Mouse (Mus musculus) liver, embryonic 11.5 days (tissue): ENCODE measurements around the gene Gm49486. TPM values are rescaled to one million over a fixed set of nuclear protein-coding genes. Genes with fewer than 3 reads are reported as not detected.
"Not testable (repeated sequence)": the region's sequence is repeated elsewhere in the genome, so short reads cannot be mapped to it uniquely, and the experiment has no call there.

Experiments used
- ATAC-seq: fragments of 200-750 bp; cut with Nextera tagmentation; replicated peaks from 2 replicates; pipeline ENCODE4 v1.8.0; 2017; ENCODE audit warnings: moderate number of reproducible peaks, mild to moderate bottlenecking, moderate TSS enrichment, moderate library complexity; ENCODE audit not compliant: low FRiP score
- DNase-seq: peaks from one replicate; pipeline ENCODE4 v3.0.0-alpha.2; 2017; ENCODE audit warnings: low spot score
- H3K27ac ChIP-seq: fragments of 300-500 bp; sonication (generic); 2 replicates; pipeline ENCODE4 v1.5.1; 2014; ENCODE audit warnings: mild to moderate bottlenecking, low read depth, low read length, control low read depth
- H3K27me3 ChIP-seq: fragments of 300-500 bp; sonication (generic); replicated peaks from 2 replicates; pipeline ENCODE4 v1.6.1; 2014; ENCODE audit warnings: low read length, mixed read lengths; ENCODE audit not compliant: control insufficient read depth, insufficient read depth
- H3K36me3 ChIP-seq: fragments of 300-500 bp; sonication (generic); 2 replicates; pipeline ENCODE4 v1.6.1; 2014; ENCODE audit warnings: mild to moderate bottlenecking, low read length, moderate library complexity, mixed read lengths; ENCODE audit not compliant: control insufficient read depth, insufficient read depth
- H3K4me1 ChIP-seq: fragments of 300-500 bp; sonication (generic); replicated peaks from 2 replicates; pipeline ENCODE4 v1.6.1; 2014; ENCODE audit warnings: low read length, mixed read lengths; ENCODE audit not compliant: control insufficient read depth, insufficient read depth
- H3K4me2 ChIP-seq: fragments of 300-500 bp; sonication (generic); 2 replicates; pipeline ENCODE4 v1.6.1; 2014; ENCODE audit warnings: mild to moderate bottlenecking, control low read depth, moderate library complexity
- H3K4me3 ChIP-seq: fragments of 300-500 bp; sonication (generic); 2 replicates; pipeline ENCODE4 v1.5.1; 2014; ENCODE audit warnings: low read depth, low read length, control low read depth
- H3K9ac ChIP-seq: fragments of 300-500 bp; sonication (generic); 2 replicates; pipeline ENCODE4 v1.6.1; 2014; ENCODE audit warnings: low read depth, low read length, control low read depth
- H3K9me3 ChIP-seq: fragments of 300-500 bp; sonication (generic); 2 replicates; pipeline ENCODE4 v1.6.1; 2016; ENCODE audit warnings: low read length, inconsistent platforms, mixed read lengths; ENCODE audit not compliant: control insufficient read depth
- WGBS: fragments of 180-500 bp; shearing (Covaris S2); extraction: QIAGEN DNeasy Blood & Tissue Kit; methylation state at CpG from one replicate; pipeline ENCODE4 v1.1.7; 2014; 5-methylcytosine and 5-hydroxymethylcytosine counted together
- polyA plus RNA-seq: library from polyadenylated mRNA; unstranded; fragments of >200 nt; fragmentation: Nextera tagmentation; extraction: Ambion mirVana; gene quantifications from 2 replicates; pipeline ENCODE4 v1.2.1, GENCODE M21; 2014

The Gm49486 gene
- polyA plus RNA-seq, 1 experiment from 2014 or later = 0.10 TPM

DNA sequence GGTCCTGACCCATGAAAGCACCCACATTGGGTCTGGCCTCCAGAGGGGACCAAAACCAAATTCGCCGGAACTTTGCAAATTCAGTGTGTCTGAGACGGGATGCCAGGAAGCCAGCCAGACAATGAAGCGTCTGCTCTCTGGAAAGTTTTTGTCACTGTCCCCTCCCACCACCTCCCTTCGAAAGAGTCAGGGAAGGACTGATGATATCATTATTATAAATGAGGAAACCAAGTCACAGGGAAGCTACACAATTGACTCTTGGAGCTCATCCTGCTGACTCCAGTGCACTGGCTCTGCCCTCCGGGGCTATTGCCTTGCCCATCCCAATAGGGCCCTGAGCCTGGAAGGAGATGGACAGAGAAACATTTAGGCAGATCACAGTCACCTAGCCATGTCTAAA lies 15.6 kb upstream of the Gm49486 start:
- Histone ChIP-seq H3K4me1 (no peaks in the 10 kb centered on the region), H3K27me3 (no peaks in the 10 kb centered on the region), H3K4me3 (no peak overlapping the region), H3K36me3 (no peaks in the 10 kb centered on the region), H3K4me2 (no peak overlapping the region), H3K9ac (no peak overlapping the region), H3K9me3 (no peaks in the 10 kb centered on the region), H3K27ac (no peak overlapping the region)
- DNase-seq (no peak), ATAC-seq (no peak)
- 66% methylated on average over 6 of the region's 6 CpGs for WGBS

DNA sequence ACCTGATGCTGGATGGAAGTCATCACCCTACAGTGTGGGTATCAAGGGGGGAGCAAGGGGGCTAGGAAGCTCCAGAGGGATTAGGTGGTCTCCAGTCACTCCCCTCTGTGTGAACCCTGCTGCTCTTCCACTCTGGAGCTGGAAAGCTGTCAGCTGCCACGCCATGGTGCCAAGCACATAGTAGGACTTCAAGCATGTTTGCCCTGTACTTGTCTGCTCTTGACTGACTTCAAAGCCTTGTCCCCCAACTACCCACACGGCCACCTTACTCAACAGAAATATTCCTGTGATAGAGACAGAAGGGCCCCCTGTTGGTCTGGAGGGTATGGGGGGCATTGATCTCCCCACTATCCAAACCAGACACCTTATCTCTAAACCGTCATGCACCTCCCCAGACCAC lies 13.0 kb upstream of the Gm49486 start:
- H3K9me3 ChIP-seq = no peaks in the 10 kb centered on the region
- 38% methylated on average over 3 of the region's 3 CpGs for WGBS
- no peaks in the 10 kb centered on the region for H3K4me1 ChIP-seq
- H3K27ac ChIP-seq = no peak overlapping the region
- DNase-seq = no peak
- H3K36me3 ChIP-seq = no peaks in the 10 kb centered on the region
- no peak overlapping the region for H3K4me2 ChIP-seq
- H3K27me3 ChIP-seq = no peaks in the 10 kb centered on the region
- H3K4me3 ChIP-seq = no peak overlapping the region
- H3K9ac ChIP-seq = no peak overlapping the region
- ATAC-seq = no peak; the same call in 1 of the 2 replicates

DNA sequence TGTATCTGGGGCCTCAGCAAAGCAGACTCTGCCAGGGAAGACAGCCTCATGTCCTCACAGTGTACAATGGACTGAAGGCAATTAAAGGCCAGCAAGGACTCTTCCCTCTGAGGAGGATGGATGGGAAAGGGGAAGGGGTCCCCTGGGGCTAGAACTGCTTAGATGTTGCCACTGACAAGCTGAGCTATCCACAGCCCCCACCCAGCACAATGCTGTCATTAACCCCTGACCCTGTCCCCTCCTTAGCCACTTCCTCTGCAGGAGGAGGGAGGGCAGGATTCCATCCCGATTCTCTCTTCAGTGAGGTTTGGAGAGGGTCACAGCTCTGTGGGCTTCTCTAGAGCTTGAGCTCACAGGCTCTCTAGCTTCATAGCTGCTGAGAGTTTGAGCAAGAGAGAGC lies 9.6 kb upstream of the Gm49486 start:
- Histone ChIP-seq H3K4me2 (no peak overlapping the region), H3K4me1 (peaks cover 6% of the 10 kb centered on the region; the same call in 1 of the 2 replicates), H3K9me3 (no peaks in the 10 kb centered on the region), H3K27me3 (0 out of 2 replicates have a peak, but pooled peaks cover 3% of the 10 kb centered on the region), H3K4me3 (no peak overlapping the region), H3K27ac (no peak overlapping the region), H3K36me3 (no peaks in the 10 kb centered on the region), H3K9ac (no peak overlapping the region)
- ATAC-seq (no peak), DNase-seq (no peak)
- 0% methylated on average over 1 of the region's 1 CpGs for WGBS

DNA sequence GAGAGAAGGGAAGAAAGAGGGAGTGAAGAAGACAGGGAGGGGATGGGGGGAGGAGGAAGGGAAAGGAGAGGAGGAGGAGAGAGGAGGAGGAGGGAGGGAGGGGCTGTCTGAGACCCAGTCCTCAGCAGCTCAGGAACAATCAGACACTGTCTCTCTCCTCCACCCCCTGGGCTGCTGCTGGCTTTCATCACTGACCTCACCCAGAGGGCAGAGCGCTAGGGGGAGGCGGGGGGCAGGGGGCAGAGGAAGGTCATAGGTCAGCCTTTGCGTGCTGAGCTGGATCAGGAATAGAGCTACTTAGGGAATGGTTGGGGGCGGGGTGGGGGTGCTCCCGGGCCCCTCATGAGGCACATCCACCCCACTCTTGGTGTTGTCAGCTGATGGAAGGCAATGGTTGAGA lies 5.5 kb upstream of the Gm49486 start:
- no peaks in the 10 kb centered on the region for H3K36me3 ChIP-seq
- H3K27ac ChIP-seq = no peak overlapping the region
- peaks cover 6% of the 10 kb centered on the region; the same call in 1 of the 2 replicates for H3K4me1 ChIP-seq
- no peak overlapping the region for H3K9ac ChIP-seq
- no peak overlapping the region for H3K4me2 ChIP-seq
- no peaks in the 10 kb centered on the region for H3K9me3 ChIP-seq
- WGBS = 16% methylated on average over 5 of the region's 5 CpGs
- ATAC-seq (no peak), DNase-seq (no peak)
- no peak overlapping the region for H3K4me3 ChIP-seq
- 0 out of 2 replicates have a peak, but pooled peaks cover 3% of the 10 kb centered on the region for H3K27me3 ChIP-seq

DNA sequence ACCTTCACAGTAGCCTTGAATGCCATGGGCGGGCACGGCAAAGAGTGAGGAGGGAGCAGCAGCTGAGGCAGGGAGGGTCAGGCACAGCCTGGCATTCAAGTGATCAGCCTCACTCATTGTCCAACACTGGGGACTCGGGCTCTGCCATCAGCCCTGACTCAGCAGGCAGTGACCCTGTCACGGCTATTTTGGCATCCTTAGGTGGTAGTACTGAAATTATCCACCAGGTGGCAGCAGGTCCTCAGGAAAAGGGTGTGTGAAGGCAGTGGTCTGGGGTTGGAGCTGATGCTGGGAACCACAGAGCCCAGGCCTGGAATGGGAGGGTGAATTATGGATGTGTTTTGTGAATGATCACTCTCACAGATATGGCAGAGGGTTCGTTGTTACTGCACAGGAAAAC lies 4.5 kb upstream of the Gm49486 start:
- ATAC-seq (peak; percentile 50), DNase-seq (peak; percentile 83)
- Histone ChIP-seq H3K4me3 (no peak overlapping the region), H3K4me1 (peaks cover 6% of the 10 kb centered on the region; the same call in 1 of the 2 replicates), H3K4me2 (no peak overlapping the region), H3K36me3 (no peaks in the 10 kb centered on the region), H3K27me3 (0 out of 2 replicates have a peak, but pooled peaks cover 3% of the 10 kb centered on the region), H3K9me3 (no peaks in the 10 kb centered on the region), H3K27ac (no peak overlapping the region), H3K9ac (no peak overlapping the region)
- WGBS = 11% methylated on average over 5 of the region's 5 CpGs

DNA sequence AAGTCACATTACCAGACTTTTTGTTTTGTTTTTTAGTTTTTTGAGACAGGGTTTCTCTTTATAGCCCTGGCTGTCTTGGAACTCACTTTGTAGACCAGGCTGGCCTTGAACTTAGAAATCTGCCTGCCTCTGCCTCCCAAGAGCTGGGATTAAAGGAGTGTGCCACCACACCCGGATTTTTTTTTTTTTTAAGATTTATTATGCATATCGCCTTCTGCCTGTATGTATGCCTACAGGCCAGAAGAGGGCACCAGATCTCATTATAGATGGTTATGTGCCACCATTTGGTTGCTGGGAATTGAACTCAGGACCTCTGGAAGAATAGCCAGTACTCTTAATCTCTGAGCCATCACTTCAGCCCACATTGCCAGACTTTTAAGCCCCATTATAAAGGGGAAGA lies 3.4 kb upstream of the Gm49486 start:
- not testable (repeated sequence) for H3K9ac ChIP-seq, ATAC-seq, H3K4me3 ChIP-seq, DNase-seq, H3K4me1 ChIP-seq, H3K27me3 ChIP-seq, H3K9me3 ChIP-seq, H3K36me3 ChIP-seq, H3K4me2 ChIP-seq, H3K27ac ChIP-seq
- WGBS = 54% methylated on average over 2 of the region's 2 CpGs

DNA sequence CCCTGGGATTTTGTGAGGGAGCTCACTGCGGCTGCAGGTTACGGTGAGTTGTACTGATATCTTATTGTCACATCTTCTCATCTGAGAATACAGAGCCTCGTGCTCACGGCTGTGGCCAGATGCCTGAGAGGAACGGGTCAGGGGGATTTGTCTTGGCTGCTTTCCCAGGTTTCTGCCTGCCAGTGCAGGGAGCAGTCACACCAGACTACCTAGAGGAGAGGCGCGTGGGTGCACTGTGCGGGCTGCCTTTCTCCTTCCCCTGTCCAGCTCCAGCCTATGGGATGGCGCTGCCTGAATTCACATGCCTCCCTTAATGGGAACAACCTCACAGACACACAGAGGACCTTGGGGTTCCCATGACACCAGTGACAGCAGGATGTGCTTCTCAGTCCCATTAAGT lies 6.1 kb downstream of the Gm49486 start:
- H3K4me2 ChIP-seq = no peak overlapping the region
- H3K4me1 ChIP-seq = no peaks in the 10 kb centered on the region
- DNase-seq (no peak), ATAC-seq (no peak)
- peaks cover 19% of the 10 kb centered on the region for H3K36me3 ChIP-seq
- no peaks in the 10 kb centered on the region for H3K27me3 ChIP-seq
- no peaks in the 10 kb centered on the region for H3K9me3 ChIP-seq
- 86% methylated on average over 9 of the region's 9 CpGs for WGBS
- no peak overlapping the region for H3K27ac ChIP-seq
- no peak overlapping the region for H3K4me3 ChIP-seq
- no peak overlapping the region for H3K9ac ChIP-seq

DNA sequence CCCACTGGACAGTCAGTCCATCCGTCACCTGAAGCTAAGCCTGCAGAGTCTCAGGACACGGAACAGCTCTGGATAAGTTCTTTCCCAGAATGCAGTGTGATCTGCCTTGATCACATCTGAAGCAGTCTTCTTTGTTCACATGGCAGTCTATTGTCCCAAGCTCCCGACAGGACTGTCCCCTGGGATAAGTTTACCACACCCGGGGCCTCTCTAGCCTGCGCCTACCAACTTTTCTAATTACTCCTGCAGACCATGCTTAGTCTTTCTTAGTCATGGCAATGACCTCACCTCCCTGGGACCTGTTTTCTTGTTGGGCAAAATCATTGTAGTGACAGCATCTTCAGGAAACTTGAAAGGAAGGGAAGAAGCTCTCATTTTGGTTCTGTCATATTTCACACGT lies 8.8 kb downstream of the Gm49486 start:
- 84% methylated on average over 6 of the region's 6 CpGs for WGBS
- Histone ChIP-seq H3K4me3 (no peak overlapping the region), H3K36me3 (peaks cover 25% of the 10 kb centered on the region), H3K4me2 (no peak overlapping the region), H3K4me1 (no peaks in the 10 kb centered on the region), H3K27me3 (no peaks in the 10 kb centered on the region), H3K9ac (no peak overlapping the region), H3K9me3 (no peaks in the 10 kb centered on the region), H3K27ac (no peak overlapping the region)
- ATAC-seq (no peak), DNase-seq (no peak)

DNA sequence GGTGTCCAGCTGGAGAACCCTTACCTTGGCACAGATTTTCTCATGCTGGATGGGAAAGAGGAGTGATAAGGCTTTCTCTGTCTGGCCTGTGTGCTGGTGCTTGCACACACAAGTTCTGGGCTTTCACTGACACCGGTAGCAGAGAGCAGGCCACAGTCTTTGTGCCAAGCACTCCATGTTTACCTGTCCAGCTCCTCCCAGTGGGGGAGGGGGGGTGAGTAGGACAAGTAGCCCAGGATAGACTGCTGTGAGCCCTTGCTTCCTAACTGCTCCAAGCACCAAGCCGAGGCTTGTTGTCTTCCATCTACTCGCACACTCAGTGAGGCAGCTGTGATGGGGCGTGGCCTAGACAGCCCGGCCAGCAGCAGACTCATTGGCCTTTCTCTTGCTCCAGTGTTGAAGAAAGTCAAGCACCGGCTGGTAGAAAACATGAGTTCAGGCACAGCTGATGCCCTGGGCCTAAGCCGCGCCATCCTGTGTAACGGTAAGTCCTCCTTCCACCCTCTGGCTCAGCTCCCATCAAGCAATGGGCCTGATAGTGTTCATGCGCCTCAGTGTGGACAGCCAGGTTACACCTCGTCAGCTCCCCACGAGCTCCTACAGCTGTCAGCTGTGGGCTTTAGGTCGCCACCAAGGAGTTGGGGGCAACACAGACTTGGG lies 13.5 kb downstream of the Gm49486 start:
- no peak overlapping the region for H3K4me3 ChIP-seq
- no peaks in the 10 kb centered on the region for H3K9me3 ChIP-seq
- H3K9ac ChIP-seq = no peak overlapping the region
- H3K4me2 ChIP-seq = no peak overlapping the region
- H3K27me3 ChIP-seq = no peaks in the 10 kb centered on the region
- WGBS = 75% methylated on average over 13 of the region's 13 CpGs
- ATAC-seq (peak; percentile 58), DNase-seq (no peak)
- peaks cover 30% of the 10 kb centered on the region; the same call in 1 of the 2 replicates for H3K36me3 ChIP-seq
- H3K27ac ChIP-seq = no peak overlapping the region
- H3K4me1 ChIP-seq = peaks cover 4% of the 10 kb centered on the region
